Mouse (Mus musculus) left cerebral cortex, adult 2 months (tissue): Measurements from ENCODE around the gene Ctf1. TPM values are rescaled to one million over a fixed set of nuclear protein-coding genes. Genes with fewer than 3 reads are reported as not detected.

Source experiments
- DNase-seq, 2 experiments: peaks; one replicate each; pipeline ENCODE4 v3.0.0; 2021 to 2022; ENCODE audit warnings: low spot score in 2 of 2, mixed read lengths in 1 of 2; ENCODE audit errors: extremely low spot score in 1 of 2
- H3K27ac ChIP-seq: fragments of 200-600 bp; 2 replicates; pipeline ENCODE4 v1.8.1; 2022
- H3K4me3 ChIP-seq: fragments of 200-600 bp; 2 replicates; pipeline ENCODE4 v1.8.1; 2022
- CTCF ChIP-seq: fragments of 200-600 bp; IDR thresholded peaks from 2 replicates; pipeline ENCODE4 v1.8.1; 2022; ENCODE audit warnings: antibody characterized with exemption, mild to moderate bottlenecking, moderate library complexity
- intact Hi-C: fragments of 180-260 bp; cut with DNase I; formaldehyde crosslinking; loops from one replicate; pipeline ENCODE4 v1.15.1; 2025
- long read RNA-seq, 2 experiments: library from polyadenylated mRNA; stranded (forward); transcript quantifications; one replicate each; pipeline ENCODE4 v2.0.0; 2021; ENCODE audit warnings: borderline mapping rate in 2 of 2
- total RNA-seq, 2 experiments: library from RNA; stranded (reverse); gene quantifications; 2 replicates each; pipeline ENCODE4 v1.2.3; 2021

Ctf1 gene
- total RNA-seq, result 1 to 10 TPM; 2.8 to 3.8 TPM
- long read RNA-seq, experiment 1, partial matches to known transcripts, result 1 of 2 reads
- long read RNA-seq, experiment 1, other reads (novel, unspliced or antisense), result 1 of 2 reads
- long read RNA-seq, experiment 2, partial matches to known transcripts, result 0 of 2 reads
- long read RNA-seq, experiment 2, other reads (novel, unspliced or antisense), result 1 of 2 reads

DNA sequence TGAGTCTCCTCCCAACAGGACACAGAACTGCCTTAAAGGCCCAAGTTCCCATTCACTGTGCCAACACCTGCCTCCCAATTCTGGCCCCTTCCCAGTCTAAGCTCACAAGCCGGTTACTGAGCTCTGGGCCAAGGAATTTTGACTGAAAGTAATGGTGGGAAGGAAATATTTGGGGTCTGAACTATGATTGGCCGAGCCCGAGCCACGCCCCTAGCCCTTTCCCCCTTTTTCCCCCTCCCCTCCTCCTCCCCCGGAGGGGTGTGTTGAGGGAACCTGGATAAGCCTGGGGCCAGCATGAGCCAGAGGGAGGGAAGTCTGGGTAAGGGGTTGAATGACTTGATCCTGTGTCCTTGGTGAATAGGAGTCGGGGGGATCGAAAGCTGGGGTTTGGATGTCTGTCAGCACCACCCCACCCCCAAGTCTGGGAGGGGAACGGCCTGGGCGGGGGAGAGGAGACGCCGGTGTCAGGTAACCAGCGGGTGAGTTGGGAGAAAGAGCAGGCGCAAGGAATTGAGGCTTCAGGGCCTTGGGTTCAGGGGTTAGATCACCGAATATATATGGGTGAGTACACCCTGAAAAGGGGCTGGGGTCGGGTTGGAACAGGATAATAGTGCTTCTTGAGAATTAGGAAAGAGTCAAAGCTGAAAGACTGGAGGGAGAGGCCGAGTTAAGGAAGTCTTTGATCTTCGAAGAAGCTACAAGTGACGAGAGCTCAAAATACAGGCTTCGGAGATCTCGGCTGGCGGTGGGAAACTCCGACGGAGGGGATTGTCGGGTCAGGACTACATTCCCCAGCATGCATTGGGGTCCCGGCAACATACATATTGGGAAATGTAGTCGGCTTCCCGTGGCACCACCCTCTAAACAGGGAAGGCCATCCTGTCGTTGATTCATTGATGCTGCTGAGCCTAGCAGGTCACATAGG, at the start of gene Ctf1:
Gene Ctf1 (plus strand): TSS at position 276 of the 925 bp plus-strand sequence.
- H3K27ac ChIP-seq, result no peak within 1 kb of the TSS; the same call in 1 of the 2 replicates
- peak; percentile 65 to 71 for DNase-seq
- intact Hi-C loops, result no loop called here
- no peak for TF ChIP-seq CTCF
- H3K4me3 ChIP-seq, result peak within 1 kb of the TSS; percentile 37

DNA sequence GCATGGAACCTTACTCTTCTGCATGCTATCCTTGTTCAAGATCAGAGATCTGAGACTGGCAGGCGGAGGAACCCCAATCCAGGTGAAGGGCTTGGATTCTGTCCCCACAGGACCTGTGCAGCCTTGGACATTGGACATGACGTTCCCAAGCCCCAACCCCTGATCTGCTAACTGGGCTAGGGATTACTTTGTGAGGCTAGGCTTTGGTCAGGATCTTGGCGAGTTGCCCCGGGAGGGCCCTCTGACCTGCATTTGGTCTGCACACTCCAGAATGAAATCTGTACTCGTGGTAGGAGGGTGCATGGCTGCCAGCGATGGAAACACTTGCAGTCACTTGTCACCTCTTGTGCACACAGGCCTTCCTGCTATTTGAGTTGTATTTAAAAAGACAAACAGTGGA, 49.6 kb upstream of the Ctf1 start:
- intact Hi-C loops, result no loop called here
- DNase-seq, result no peak
- TF ChIP-seq CTCF, result no peak
- H3K27ac ChIP-seq, result no peak overlapping the region
- no peak overlapping the region for H3K4me3 ChIP-seq

DNA sequence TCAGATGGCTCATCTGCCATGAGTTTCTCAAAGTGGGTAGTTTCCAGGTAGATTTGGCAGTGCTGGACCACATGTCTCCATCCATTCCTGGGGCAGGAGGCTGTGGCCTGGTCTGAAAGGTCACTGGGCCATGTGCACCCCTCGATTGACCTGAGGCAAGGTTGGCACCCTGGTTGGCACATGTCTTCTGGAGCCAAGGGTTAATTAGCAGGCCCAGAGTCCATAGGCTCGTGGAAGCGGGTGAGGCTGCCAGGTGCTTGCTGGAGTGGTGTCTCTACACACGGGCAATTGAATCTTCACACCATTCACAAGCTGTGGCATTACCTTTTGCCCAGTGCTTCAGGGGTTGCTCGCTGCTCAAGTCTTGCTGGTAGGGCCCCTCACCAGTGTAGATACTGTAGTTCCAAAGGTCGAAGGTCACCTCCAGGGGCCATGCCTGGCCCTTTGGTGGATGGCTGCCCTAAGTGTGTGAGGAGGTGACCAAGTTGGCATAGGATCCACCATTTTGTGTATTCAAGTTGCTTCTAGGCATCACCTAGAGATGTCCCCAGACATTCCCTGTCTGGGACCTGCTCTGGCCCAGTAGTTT, 46.4 kb upstream of the Ctf1 start:
- DNase-seq, result no peak
- H3K27ac ChIP-seq, result no peak overlapping the region
- no peak for TF ChIP-seq CTCF
- intact Hi-C loops, result no loop called here
- no peak overlapping the region for H3K4me3 ChIP-seq

DNA sequence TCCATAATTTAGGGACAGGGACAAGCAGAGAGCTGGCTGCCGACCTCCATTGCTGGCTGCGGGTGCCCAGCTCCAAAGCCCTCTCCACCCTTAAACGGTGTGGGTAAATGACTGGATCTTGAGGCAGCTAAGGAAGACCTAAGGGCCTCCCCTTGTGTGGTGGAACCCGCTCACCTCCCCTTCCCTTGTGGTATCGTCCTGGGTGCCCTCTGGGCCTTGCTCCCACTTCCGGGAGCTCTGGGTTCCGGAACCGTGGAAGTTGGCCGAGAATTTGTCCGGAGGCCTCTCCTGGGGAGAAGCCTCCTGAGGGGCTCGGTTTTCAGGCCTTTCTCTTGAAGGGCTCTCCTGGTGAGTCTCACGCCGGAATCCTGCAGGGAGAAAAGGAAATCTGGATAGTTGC, 45.9 kb upstream of the Ctf1 start:
- Histone ChIP-seq H3K4me3 (no peak overlapping the region), H3K27ac (no peak overlapping the region)
- DNase-seq, result no peak
- no peak for TF ChIP-seq CTCF
- intact Hi-C loops, result no loop called here

DNA sequence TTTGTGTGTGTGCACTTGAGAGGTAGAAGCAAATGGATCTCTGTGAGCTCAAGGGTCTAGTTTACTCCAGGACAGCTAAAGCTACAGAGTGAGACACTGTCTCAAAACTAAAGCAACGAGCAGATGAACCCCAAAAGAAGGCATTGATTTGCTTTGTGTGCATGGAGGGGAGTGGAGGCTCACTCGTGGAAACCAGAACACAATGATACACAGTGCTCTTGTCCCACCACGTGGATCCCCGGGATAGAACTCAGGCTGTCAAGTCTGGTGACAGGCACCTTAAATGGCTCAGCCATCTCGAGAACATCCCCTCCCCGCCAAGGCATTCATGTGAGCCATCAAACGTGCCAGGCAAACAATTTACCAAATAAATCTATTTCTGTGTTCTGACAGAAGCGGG, 45.4 kb upstream of the Ctf1 start:
- no peak overlapping the region for H3K4me3 ChIP-seq
- no peak overlapping the region for H3K27ac ChIP-seq
- TF ChIP-seq CTCF, result no peak
- DNase-seq, result no peak
- intact Hi-C loops, result no loop called here

DNA sequence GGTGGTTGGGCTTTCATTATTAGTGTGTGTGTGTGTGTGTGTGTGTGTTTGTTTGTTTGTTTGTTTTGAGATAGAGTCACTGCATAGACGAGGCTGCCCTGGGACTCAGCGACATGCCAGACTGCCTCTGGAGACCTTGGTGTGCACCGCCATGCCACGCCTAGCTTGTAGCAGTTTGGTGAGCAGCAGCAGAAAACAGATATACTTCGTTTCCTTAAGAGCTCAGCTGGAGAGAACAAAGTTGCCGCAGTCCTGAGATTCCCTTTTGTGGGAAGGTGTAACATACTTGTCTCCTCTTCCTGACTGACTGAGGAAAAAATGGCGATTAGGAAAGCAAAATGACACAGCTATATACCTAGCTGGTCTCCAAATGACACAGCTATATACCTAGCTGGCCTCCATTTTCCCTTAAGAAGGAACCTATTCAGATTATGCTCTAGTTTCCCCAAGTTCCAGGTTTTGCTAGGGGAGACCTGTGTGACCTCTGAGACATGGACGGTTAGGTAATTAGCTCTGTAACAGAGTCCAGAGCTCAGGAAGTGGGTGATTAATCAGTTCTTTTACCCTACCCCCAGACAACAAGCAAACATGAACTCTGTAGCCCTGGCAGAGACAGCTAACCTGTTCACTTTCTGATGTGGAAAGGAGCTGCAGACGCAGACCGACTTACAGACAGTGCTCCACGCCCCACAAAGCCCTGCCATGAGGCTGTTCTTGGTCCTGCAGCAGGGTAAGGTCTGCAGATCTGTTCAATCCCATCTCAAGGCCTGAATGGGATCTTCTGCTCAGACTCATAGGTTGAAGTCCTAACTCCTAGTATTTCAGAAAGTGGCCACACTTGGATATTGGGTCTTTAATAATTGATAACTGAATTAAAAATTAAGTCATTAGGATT, 40.4 kb upstream of the Ctf1 start:
- H3K27ac ChIP-seq, result no peak overlapping the region
- H3K4me3 ChIP-seq, result no peak overlapping the region
- DNase-seq, result no peak
- intact Hi-C loops, result no loop called here
- TF ChIP-seq CTCF, result no peak

DNA sequence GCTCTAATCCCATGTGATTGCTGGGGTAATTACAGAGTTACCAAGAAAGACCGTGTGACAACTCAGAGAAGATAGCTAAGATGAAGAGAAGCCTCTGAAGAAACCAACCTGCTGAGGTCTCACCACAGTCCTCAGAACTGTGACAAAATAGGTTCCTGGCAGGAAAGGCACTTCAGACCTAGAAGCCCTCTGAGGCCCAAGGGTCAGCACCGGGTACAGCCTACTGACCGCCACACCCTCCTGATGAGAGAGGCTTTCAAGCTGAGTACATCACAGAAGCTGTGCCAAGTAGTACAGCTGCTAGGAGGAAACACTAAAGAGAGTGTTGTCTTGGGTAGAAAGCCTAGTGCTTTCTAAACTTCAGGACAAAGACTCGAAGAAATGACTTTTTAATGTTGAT, 39.8 kb upstream of the Ctf1 start:
- TF ChIP-seq CTCF, result no peak
- Histone ChIP-seq H3K27ac (no peak overlapping the region), H3K4me3 (no peak overlapping the region)
- intact Hi-C loops, result no loop called here
- no peak for DNase-seq

DNA sequence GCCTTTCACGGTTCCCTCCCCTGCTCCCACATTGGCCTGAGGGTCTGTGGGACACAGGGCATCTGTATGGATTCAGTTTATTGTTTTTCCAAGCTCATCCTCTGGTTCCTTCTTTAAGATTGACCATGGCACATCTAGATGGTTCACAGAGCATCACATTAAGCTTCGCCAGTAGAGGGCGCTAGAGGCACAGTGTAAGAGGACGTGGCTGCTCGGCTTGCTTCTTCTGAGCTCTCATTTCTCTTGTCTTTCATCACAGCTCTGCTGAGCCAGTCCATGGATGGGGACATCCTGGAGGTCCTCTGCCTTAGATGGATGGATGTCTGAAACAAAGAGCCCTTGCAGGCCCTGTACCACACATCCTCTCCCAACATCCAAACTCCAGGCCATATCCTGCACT, 37.6 kb upstream of the Ctf1 start:
- Histone ChIP-seq H3K27ac (peak overlapping the region; percentile 29), H3K4me3 (no peak overlapping the region)
- peak; percentile 76 to 85 for DNase-seq
- peak; percentile 92 for TF ChIP-seq CTCF
- intact Hi-C loops, result loop anchor here (1.0 kb wide), 2 partner anchors 33 to 70 kb away; partner anchors contain the start of gene Bcl7c

DNA sequence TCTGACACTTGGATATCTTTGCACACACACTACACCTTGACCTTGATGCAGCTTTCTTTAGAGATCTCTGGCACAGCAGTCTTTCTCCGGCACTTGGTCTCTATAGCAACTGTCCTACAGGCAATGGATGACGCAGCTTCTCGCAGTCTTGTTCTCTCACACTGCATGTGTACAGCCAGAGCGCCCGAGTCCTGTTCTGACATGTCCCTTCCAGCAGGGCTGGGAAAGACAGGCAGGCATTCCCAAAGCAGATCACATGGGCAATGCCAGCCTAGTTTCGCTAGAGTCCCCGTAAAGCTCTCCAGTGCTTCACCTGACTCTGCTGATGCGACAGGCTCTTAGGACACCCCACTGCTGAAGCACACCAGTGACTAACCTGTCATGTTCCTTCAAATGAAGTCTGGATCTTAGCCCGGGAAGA, 37.1 kb upstream of the Ctf1 start:
- peak in 1 of 2 experiments; percentile 30 for DNase-seq
- no peak for TF ChIP-seq CTCF
- peak overlapping the region; percentile 29 for H3K27ac ChIP-seq
- H3K4me3 ChIP-seq, result no peak overlapping the region
- intact Hi-C loops, result loop anchor here (1.0 kb wide), 2 partner anchors 33 to 70 kb away; partner anchors contain the start of gene Bcl7c

DNA sequence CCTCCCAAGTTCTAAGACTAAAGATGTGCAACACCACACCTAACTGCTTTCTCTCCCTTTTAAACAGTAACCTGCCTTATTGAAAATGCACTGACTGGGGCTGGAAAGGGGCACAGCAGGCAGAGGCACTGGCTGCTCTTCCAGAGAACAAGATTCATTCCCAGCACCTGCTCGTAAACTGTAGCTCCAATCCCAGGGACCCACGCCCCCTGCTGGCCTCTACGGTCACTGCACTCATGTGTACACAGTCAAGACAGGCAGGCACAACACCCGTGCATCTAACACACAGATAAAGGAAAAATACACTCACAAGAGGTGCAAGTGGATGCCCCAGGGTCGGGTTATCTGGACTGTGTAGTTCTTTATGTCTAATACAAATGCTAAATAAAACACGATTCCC, 35.5 kb upstream of the Ctf1 start:
- intact Hi-C loops, result no loop called here
- peak in 1 of 2 experiments; percentile 23 for DNase-seq
- peak; percentile 56 for TF ChIP-seq CTCF
- Histone ChIP-seq H3K4me3 (no peak overlapping the region), H3K27ac (no peak overlapping the region)

DNA sequence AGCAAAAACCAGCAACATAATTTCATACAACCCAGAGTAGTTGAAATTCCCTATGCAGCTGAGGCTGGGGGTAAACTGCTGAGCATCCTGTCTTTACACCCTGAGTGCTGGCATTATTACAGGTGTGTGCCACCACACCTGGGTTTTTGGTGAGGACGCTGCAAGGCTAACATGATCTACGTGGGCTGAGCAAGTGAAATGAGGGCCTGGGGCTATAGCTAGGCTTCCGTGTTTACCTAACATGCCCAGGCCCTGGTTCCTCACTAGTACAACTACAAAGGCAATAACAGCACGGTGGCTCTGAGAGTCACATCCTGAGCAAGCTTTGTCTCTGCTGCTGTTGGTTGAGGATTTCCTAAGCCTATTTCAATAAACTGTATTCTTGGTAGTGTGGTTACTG, 34.9 kb upstream of the Ctf1 start:
- intact Hi-C loops, result no loop called here
- Histone ChIP-seq H3K4me3 (no peak overlapping the region), H3K27ac (no peak overlapping the region)
- no peak for TF ChIP-seq CTCF
- no peak for DNase-seq
